Mouse (Mus musculus): ENCODE measurements around the gene Eif2s1.
"Not testable (repeated sequence)": the region's sequence is repeated elsewhere in the genome, so short reads cannot be mapped to it uniquely, and the experiment has no call there.

Gene Eif2s1

GRCm38 (mm10) chr12:78915561-78915960, 53.9 kb downstream of the Eif2s1 start:
- DNase-seq (ENCODE audit: low spot score) = no peak

DNA sequence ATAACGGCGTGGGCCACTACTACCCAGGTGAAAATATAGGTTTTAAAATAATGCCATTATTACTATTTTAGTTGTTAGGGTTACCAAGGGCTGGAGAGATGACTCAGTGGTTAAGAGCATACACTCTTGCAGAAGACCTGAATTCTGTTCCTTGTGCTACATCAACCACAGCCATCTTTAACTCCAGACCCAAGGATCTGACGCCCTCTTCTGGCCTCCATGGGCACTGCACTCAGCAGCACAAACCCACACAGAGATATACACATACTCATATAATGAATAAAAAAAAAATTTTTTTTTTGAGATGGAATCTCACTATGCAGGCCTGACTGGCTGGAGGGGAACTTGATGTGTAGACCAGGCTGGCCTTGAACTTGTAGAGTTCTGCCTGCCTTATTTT, 54.7 kb downstream of the Eif2s1 start:
- no peak for DNase-seq (ENCODE audit: low spot score)

- DNase-seq (ENCODE audit: low spot score) = peak; percentile 70
These were observed 56.8 kb downstream of the Eif2s1 start for GRCm38 (mm10) chr12:78918227-78919078.

DNA sequence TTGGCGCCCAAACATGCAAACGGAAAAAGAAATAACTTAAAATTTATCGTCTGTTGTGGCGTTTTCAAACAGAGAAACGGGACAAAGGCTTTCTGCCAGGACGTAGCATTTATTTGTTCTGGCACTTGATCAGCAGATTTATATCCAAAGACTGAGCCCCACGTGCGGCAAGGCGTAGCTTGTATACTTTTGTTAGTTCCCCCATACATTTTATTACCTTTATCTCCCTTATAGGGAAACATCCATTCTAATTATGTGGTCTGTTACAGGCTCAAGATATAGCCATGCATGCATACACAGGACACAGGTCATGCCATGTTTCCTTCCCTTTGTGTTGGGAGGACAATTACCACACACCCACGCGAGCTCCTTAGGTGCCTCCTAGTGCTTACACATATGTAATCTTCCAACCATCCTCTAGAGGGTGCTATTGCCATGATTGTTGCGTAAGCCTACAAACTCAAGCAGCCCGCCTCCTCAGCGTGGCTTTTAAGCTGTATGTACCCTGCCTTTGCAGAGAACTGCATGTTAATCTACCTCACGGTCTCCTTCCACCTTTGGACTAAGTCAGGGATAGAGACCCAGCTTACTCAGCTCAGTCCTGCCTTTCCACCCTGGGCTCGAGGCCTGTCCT, 57.6 kb downstream of the Eif2s1 start:
- DNase-seq (ENCODE audit: low spot score) = peak; percentile 44

DNA sequence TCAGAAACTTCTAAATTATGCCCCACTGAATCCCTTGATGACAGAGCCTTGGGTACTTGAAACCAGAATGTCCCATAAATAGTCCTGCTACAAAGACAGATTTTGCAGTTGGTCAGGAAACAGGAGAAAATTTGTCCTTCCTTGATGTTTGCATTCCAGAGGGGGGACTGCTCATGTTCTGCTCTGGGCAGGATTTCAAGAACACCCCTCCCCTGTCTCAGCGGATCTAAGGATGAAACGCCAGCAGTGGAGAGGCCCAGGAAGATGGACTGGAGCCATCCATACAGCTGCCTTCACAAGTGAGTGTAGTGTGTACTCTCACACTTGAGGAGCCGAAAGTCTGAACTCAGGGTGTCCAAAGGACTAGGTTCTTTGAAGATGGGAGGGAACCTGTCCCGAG, 59.8 kb downstream of the Eif2s1 start:
- DNase-seq (ENCODE audit: low spot score) = no peak

- DNase-seq (ENCODE audit: low spot score) = no peak
These were observed 60.4 kb downstream of the Eif2s1 start for GRCm38 (mm10) chr12:78922058-78922457.

- not testable (repeated sequence) for DNase-seq (ENCODE audit: low spot score)
These were observed 61.4 kb downstream of the Eif2s1 start for GRCm38 (mm10) chr12:78922977-78923376.

DNA sequence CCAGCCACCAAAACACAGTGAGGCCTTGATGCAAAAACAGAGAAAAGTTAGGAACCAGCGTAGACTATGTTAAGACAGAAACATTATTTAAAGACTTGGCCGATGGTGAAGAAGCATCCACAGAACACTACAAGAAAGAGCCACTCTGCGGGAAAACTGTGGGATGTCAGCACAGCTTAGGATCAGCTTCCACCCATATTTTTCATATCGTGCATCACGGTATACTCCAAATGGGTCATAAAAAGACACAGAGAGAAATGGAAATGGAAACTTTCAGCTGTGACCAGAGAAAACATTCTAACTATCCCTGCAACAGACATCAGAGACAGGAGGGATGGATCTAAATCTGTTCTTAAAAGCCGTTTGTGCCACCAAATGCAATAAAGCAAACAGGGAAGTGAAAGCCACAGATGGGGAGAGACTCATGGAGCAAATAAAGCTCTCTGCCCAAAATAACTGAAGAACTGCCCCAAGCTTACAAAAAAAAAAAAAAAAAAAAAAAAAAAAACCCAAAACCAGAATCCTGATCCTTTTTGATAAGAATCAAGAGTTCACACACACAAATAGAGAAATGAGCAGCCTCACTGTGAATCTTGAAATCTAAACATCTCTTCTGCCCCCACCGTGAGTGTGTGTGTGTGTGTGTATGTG, 62.0 kb downstream of the Eif2s1 start:
- DNase-seq (ENCODE audit: low spot score) = no peak

- peak; percentile 21 for DNase-seq (ENCODE audit: low spot score)
These were observed 65.7 kb downstream of the Eif2s1 start for GRCm38 (mm10) chr12:78927287-78927686.

DNA sequence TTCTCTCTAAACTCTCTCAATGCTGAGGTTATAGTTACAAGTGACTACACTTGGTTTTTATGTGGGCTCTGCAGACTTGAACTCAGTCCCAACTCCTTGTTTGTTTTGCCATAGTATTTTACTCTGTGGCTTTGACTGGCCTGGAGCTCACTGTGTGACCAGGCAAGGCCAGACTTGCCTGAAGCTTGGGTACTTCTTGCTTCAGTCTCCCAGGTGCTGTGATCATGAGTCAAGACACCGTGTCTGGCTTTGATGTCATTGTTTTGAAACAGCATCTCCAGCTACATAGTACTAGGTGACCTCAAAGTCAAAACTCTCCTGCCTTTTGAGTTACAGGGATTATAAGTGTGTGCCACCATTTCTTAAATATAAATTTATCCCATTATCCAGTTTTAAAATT, 68.3 kb downstream of the Eif2s1 start:
- DNase-seq (ENCODE audit: low spot score) = no peak

GRCm38 (mm10) chr12:78936494-78936893, 74.9 kb downstream of the Eif2s1 start:
- peak; percentile 24 for DNase-seq (ENCODE audit: low spot score)

All from ovary, postnatal 36 days (tissue).